Mouse (Mus musculus) c-Kit-positive CD71-positive TER-119-positive erythroid progenitor cells, embryonic 14.5 days (primary cell): ENCODE measurements around the gene Dixdc1.

Experiments used
- DNase-seq: peaks from one replicate; pipeline ENCODE4 v3.0.0-alpha.2; 2013; ENCODE audit warnings: low spot score

Gene Dixdc1

GRCm38 (mm10) chr9:50698418-50699409 lies 40.6 kb downstream of the Dixdc1 start:
- no peak for DNase-seq

GRCm38 (mm10) chr9:50697706-50698041 lies 41.6 kb downstream of the Dixdc1 start:
- DNase-seq = peak; percentile 11

DNA sequence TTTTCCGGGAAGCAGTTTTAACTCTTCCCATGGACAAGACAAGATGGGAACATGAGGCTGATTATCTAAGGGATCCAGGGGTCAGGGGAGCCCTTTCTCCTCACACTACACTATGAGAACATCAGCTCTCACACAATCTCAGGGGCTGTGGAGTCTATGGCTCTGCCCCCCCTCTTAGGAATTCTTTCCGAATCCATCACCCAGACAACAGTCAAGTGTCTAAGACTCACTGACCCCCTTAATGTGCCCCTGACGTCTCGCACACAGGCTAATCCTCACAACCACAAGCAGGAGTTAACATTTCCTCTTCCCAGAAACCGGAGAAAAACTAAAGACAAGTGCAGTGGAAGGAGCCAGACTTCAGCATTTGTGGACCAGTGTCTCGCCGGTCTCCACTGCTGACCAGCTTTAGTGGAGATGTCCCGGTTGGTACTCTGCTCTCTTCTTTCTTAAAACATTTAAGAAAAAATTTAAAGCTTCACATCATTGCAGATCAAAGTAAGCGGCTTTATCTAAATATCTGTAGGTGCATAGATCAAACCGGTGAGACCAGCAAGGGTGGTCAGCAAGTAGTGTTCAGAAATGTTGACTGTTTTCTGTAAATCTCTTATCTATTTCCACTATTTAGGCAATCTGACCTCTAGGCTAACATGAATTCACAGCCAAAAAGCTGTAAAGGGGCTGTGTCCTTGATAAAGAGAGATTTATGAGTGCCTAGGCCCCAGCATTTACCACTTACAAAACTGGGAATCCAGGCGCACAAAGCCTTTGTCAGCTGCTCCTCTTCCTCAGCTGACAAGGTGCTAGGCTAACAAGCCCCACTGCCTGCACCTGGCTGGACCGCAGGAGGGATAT lies 42.2 kb downstream of the Dixdc1 start:
- no peak for DNase-seq

DNA sequence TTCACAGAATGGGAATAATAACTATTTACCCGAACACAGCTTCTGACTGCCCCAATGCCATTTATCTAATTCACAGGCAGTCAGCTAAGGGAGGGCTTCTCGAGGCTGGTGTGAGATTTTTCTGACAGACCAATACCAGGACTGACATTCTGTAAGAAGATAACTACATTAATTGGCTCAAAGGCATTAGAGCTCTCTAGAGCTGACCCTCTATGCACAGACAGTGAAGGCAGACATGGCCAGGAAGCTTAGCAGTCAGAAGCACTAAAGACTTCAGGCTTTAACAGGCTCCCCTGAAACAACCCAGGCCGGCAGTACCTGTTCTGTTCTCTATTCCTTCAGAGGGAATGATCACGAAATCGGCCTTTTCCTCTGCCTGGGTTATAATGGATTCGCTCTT lies 44.2 kb downstream of the Dixdc1 start:
- DNase-seq = no peak

DNA sequence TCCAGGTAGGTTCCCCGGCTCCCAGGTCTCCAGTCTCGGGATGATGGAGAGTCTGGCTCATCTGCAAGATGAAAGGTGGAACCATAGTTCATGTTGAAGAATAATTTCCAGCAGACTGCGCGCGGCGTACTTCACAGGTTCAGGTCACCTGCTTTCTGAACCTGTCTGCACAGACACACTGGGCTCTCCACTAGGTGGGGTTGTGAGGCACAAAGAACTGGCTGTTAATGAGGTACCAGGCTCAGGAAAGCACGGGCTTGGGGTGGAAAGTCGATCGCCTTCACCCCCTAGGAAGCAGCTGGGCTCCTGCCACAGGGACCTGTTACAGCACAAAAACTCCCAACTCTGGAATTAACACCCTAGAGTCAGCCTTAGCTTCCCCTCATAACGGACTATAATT lies 45.7 kb downstream of the Dixdc1 start:
- peak; percentile 9 for DNase-seq

GRCm38 (mm10) chr9:50692626-50693580 lies 46.4 kb downstream of the Dixdc1 start:
- DNase-seq = no peak

DNA sequence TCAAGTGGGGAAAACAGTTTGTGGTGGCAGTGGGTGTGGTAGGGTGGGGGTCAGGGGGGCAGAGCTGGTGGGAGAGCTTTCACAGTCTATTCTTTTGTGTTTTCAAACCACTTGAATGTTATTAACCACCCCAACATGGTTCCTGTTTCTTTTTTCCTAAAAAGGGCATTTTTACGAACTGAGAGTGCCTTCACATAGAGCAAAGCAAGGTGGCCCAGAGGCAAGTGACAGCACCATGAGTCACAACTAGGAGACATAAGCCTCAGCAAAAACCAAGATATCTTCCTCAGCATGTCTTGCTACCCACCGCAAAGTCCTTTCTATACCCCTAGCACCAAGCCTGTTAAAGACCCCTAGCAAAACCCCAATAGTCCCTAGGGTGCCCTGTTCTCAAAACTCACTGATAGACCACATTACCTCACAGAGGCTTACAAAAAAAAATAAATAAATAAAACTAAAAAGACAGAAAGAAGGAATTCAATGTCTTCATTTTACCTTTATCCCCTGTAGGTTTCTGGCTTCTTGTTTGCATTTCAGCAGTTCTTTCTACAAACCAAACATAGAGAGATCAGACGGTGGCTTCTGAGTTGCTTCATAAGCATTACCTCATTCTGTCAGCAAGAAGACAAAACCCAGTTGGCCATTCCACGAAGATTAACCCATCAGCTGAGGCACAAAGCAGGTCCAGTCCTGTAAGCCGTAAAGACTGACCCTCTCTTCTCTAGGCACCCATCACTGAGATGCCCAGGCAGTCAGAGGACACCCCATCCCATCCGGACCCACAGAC lies 52.3 kb downstream of the Dixdc1 start:
- no peak for DNase-seq

DNA sequence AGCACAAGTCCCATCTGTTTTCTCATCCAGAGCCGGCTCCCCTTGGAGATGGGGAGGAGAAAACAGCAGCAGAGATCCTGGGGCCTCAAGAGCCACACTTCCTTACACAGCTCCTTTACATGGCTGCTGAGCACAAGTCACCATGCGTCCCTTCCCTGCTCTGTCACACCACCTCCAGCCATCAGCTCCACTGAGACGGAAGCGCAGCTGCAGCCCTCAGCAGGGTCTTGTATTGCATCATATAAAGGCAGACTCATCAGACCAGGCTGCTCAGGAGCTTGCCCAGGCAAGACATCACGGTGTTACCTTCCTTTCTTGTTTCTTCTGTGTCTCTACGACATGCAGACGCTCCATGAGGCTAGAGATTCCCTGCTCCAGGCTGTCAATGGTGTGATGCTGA lies 57.6 kb downstream of the Dixdc1 start:
- DNase-seq = no peak

DNA sequence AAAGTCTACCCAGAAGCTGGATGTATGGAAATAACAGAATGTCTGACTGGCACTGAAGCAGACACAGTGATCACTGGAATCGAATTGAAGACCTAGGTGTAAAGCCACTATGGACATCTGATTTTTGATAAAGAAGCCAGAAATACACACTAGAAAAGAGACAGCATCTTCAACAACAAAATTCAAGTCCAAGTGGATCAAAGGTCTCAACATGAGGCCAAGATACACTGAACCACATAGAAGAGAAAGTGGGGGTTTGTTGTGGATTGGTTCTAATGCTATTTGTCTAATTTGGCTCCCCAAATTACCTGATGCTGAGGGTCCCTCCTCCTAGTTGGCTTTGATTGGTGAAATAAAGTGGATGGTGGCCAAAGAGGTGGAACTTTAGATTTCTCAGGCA lies 59.9 kb downstream of the Dixdc1 start:
- no peak for DNase-seq

DNA sequence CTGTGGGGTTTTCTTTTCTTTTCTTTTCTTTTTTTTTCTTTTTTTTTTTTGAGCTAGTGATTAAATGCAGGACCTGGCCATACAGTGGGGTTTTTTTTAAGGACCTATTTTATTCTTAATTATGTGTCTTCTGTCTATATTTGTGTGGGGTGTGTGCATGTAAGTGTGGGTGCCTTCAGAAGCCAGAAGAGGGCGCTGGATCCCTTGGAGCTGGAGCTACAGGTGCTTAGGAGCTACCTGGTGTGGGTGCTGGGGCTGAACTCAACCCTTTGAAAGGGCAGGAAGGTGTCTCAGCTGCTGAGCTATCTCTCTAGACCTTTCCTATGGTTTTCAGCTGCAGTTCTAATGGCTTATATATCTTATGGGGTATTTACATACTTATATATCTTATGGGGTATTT lies 64.5 kb downstream of the Dixdc1 start:
- DNase-seq = no peak

DNA sequence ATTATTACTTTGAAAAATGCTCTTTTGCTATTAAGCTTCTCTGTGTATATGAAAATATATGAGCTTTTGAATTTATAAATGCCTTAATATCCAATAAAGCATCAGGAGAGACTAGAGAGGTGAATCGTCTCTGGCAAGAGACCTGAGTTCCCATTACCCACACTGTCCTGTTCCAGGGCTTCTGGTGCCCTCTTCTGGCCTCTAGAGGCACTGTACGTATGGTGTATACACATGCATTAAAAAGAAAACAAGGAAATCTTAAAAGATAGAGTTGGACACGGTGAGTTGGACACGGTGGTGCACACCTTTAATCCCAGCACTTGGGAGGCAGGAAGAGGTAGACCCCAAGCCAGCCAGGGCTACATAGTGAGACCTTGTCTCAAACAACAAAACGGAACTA lies 68.6 kb downstream of the Dixdc1 start:
- peak; percentile 57 for DNase-seq

- DNase-seq = no peak
Measured at GRCm38 (mm10) chr9:50667579-50668498, 71.5 kb downstream of the Dixdc1 start.

- no peak for DNase-seq
Measured at GRCm38 (mm10) chr9:50666442-50666841, 72.9 kb downstream of the Dixdc1 start.

DNA sequence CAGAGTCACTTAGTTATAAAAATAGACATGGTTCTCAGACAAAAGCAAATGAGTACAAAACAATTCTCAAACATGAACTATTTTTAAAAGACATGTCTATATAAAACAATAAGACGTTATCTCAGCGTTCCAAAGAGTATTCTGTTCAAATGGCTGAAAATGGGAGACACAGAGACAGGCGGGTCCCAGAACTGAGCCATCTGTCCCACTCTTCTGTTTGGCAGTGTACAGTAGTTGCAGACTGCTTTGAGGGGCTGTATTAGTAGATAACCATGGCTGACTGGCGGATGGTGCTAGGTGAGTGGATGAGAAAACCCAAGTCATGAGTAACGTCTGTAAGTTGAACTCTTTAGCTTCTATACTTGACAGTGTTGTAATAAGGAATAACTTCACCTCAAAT lies 74.5 kb downstream of the Dixdc1 start:
- DNase-seq = no peak

GRCm38 (mm10) chr9:50660431-50660830 lies 78.9 kb downstream of the Dixdc1 start:
- peak; percentile 17 for DNase-seq

GRCm38 (mm10) chr9:50659392-50660217 lies 79.7 kb downstream of the Dixdc1 start, which contains the start of gene Dlat:
Gene Dlat, minus strand, starts transcription at chr9:50659780.
- DNase-seq = peak; percentile 75

- DNase-seq = peak; percentile 32
Measured at GRCm38 (mm10) chr9:50658941-50659388, 80.4 kb downstream of the Dixdc1 start.

DNA sequence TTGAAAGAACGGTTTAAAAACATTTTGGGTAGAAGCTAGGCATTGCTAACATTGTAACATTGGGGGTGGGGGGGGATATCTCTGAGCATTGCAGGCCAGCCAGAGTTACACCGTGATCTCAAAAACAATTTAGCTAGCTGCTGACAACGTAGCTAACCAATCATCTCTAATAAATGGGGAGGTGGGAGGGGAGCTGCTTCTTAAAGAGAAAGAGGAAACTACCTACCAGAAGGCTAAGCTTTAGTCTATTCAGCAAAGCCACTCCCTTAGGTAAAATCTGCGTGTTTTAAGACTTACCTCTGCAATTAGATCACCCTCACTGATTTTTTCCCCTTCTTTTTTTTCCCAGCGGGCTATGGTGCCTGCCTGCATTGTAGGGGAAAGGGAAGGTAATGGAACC lies 80.9 kb downstream of the Dixdc1 start:
- DNase-seq = no peak

- peak; percentile 42 for DNase-seq
Measured at GRCm38 (mm10) chr9:50650503-50650902, 88.8 kb downstream of the Dixdc1 start.
